Mouse (Mus musculus): Measurements from ENCODE around the gene Izumo1r.
A peak's percentile ranks its signal among the peaks of the same experiment; 100 is the strongest.

Gene Izumo1r

DNA sequence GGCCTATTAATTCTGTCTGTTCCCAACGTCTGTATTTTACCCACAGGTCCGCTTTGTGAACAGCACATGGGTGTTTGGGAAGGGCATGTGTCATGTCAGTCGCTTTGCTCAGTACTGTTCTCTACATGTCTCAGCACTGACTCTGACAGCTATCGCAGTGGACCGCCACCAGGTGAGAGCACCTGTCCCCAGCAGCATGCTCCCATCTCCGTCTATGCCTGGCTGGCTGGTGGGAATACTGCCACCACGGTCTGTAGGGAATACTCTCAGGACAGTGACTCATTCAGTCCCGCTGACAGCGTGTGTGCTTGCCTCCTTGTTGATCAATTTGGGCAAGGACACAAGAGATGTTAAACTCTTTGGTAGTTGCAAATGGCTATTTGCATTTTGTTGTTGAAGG lies 39.0 kb downstream of the Izumo1r start:
- DNase-seq: no peak

DNA sequence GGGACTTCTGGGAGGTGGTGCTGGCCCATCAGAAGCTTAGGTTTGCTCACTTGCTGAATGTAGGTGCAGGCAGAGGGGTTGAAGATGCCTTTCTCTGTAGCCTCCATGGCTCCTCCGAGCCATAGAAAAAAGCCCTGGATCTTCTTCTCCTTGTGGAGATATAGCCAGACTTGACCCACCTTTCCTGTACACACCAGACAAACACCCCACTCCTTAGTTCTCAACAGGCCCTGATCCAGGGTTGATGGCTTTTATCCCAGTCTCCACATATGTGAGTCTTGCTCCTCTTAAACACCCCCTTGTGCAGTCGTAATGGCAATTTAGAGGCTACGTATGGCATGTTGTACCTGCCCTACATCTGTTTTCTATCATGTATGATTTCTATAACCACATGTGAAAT lies 40.6 kb downstream of the Izumo1r start:
- DNase-seq: no peak

DNA sequence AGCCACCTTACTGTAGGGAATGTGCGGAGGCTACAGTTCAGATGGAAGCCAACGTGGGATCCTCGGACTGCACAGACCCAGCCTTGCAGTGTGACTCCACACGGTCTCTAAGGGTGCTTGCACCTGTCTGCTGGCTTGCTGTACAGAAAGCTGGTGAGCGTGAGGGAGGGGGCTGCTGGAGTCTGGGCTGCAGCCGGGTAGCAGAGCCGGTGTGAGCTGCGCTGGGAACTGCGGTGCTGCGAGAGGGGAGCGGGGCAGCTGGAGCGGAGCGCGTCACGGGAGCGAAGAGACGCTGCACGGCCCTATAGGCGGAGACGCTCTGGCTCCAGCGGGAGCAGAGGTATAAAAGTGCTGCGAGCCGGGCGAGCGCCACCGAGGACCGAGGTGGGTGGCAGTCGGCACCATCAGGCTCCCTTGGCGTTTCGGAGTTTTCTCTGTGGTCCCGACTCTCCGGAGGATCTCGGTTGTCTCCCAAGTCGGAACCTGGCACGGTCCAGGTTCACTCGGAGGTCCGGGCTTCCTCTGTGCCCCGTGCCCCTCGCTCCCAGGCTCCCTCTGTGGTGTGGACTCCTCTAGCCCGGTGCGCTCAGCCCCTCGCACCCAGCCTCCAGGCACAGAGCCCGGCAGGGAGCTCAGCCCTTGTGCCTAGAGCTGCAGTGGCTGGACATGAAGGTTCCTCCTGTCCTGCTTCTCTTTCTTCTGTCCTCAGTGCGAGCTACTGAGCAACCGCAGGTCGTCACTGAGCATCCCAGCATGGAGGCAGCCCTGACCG lies 43.7 kb downstream of the Izumo1r start, which contains the start of gene Gpr83:
Gpr83 (plus strand) TSS at position 343 of the 772 bp plus-strand sequence.
- DNase-seq: peak; percentile 76

DNA sequence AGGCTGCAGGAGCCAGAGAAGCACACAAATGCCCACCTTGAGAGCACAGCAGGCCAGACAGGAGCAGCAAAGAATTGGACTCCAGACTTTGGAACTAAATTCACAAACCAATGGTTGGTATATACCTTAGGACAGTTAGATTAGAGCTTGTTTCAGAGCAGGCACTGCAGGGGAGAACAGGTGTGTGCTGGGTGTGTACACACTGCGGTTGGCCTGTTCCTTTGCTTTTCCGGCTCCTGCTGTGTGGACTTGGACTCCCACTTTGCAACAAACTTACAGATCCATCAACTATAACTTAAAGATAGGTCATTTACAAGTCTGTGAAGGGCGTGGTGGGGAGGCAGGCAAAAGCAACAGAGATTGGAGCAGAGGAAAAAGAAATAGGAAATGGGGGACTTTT lies 45.0 kb downstream of the Izumo1r start:
- DNase-seq: no peak

DNA sequence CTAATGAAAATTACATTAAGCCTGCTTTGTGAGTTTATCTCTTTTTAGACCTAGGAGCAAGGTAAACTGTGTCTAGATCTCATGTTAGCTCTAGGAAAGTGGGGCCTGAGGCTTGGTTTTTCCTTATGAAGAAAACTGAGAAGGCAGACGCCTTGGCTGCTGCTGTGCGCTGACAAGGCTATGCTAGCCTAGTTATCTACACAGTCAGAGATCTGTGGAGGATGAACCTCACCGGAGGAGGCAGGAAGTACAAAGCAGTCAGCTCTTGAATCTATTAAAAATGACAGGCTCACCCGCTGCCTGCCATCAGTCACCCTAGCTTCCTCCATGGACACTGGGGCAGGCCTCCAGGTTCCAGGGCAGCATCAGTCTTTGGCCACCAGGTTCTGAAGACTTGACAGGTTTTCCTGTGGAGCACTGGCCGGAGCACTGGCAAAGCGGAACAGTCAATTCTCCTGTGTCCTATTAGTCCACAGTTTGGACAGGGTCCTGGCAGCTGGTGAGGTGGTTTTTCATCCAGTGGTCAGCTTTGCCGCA lies 45.5 kb downstream of the Izumo1r start:
- DNase-seq: no peak

DNA sequence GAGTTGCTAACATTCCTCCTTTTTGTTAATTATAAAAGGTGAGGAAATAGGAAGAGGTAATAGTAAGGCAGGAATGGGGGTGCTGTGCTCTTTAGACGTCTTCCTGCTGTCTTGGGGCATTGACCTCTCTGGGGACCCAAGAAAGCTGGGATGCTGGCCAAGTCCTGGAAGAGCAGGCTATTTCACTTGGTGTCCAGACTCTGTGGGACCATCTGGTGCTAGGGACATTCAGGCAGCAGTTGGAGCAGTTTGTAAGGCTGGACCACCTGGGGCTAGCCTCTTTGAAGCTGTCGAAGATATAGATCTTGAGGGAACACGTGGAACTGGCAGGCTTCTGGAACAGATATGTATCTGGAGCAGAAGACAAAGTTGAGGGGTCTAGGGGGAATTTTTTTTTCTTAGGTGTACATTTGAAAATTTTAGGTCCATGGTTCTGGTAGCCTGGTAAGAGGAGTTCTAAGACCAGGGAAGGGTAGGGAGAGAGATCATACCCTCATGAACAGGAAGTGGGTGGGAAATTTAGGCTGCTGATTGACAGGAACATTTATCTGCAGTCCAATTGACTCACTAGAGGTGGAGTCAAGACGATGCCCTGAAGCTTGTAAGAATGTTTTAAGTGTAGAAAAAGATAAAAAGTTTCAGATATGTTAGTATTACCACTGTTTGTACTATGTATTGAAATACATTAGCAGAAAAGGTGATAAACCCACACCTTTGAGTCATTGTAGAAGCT lies 46.7 kb downstream of the Izumo1r start:
- DNase-seq: no peak

DNA sequence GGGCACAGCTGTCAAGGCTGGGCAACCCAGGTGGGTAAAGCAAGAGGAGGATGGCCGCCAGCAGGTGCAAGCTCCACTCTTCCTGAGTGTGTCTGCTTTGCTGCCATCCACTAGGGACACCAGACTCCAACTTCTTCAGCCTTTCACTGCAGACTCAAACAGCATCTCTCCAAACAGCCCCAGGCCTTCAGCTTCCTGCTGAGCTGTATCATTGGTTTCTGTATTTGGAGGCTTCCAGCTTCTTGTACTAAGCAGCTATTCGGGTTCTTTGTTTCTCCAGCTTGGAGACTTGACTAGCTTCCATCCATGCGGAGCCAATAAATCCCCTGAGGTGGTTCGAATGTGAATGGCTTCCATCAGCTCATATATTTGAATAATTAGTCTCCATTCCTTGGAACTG lies 49.2 kb downstream of the Izumo1r start:
- DNase-seq: no peak

DNA sequence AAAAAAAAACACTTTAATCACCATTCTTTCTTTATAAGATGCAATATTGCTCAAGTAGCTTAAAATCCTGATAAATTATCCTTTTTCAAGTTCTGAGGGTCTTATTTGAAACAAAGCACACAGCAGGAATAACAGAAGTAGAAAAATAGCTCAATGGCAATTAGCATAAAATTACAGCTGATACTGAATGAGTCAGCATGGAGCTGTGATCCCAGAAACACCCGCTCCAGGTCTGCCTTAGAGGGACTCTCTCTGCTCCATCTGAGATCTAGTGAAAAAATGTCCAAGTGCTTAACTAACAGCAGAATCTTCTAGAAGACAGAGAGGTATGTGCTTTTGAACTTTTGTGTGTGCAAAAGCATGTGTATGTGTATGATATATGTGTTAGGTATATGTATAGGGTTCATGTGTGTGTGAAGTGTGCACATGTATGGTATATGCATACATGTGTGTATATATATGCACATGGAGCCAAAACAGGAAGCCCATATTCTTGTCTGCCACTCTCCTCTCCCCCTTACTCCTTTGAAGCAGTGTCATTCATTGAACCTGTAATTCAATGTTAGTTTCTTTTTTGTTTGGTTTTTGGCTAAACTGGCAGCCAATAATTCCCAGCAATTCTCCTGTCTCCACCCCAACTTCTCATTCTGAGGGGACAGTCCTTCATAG lies 55.3 kb downstream of the Izumo1r start:
- no peak for DNase-seq

DNA sequence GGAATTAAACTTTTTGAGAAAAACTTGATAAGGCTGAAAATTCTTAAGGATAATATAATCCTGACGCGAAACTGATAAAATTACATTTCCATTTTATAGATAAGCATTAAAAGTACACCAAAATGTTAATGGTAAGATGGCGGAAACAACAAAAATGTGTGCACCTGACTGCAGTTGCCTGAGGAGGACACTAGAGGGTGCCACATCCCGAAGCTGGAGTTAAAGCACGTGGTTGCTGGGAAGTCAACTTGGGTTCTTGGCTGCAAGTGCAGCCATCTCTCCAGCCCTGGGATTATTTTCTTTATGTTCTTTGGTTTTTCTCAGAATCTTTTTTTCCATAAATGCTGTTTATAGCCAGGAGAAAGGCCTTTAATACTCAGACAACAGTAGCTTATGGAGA lies 57.3 kb downstream of the Izumo1r start:
- peak; percentile 22 for DNase-seq

DNA sequence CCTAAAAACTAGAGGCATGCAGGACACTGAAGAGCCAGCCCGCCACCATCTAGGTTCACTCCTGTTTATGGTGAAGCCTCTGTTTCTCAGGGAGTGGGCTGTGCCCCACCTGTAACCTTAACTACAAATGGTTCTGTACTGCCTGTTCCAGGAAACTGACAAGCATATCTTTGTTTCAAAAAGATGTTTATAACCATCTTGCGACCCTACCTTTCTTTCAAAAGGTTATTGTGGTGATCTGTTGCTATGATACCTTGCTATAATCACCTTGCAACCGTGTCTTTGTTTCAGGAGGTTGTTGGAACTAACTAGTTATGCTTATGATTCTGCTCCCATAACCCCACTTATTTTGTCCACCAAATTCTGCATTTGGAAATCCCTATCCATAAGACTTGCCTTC lies 59.8 kb downstream of the Izumo1r start:
- DNase-seq: no peak

DNA sequence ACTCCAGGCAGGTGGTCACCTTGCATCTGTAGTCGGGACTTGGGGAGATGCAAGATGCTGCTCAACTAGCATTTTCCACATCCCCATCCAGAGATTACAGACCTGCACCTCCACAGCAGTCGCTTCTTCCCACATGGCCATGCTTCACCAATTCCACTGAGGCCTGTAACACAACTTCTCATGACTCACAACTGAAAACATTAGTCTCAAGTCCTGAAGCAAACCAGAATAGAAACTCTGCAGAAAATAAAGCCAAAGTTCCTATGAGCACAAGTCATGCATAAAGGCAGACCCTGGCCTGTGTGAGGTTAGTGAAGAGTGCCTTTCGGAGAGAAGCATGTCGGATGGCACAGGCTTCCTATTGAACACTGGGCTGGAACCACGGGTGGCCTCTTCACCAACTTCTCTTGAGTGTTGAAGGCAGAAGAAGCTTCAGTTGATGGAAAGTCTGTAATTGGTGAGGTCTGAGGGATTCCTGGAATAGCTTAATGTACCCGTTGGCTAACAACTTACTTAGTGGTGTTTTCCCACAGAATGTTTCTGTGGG lies 60.4 kb downstream of the Izumo1r start:
- no peak for DNase-seq

DNA sequence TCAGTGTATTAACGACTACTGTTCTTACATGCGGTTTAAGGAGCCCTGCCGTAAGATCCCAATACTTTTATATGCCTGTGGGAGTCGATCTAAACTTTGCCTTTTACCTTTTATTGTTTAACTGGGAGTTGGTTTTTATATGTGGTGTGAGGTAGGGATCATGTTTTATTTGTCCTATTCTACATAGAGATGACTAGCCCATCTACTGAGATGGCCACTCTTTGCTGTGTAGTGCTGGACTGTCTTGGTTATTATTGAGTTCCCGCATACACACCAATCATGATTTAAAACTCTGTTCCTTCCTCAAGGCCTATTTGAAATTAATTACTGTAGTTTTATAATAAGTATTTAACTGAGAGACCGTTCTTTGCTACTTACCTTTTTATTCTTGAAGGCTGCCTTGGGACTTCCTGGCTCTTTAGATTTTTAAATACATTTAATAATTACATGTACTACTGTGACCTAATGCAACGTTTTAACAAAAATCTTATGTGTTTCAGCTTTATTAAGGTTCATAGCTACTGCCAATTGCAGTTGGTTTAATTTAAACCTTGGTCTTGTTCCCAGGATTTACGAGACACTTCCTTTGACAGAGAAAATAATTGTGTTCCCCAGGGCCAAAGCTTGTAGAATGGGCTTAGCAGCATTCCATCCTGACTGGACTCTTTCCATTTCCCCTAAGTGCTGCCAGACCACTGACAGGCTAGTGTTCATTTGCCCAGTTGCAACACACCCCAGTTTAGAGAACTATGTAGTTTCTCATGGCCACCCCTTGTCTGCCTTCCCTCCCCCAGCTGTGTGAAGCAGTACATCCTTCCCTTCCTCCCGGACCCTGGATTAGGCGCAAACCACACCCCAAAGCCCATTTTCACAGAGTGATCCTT lies 61.6 kb downstream of the Izumo1r start:
- DNase-seq: no peak

DNA sequence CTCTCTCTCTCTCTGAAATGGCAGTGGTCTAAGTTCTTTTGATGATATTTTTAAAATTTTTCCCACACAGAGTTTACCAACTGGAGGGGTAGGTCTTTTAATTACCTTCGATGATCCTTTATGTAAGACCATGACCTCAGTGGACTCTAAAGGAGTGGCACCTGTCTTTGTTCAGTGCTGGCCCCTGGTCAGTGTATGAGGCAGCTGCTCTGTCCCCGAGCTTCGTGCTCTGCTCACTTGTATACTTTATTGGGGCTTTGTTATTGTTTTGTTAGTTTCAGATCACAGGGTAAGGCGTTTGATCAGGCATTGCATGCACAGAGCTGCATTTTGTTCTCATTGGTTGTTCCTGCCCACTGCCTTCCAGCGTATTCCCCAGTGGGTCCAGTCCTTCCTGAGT lies 63.8 kb downstream of the Izumo1r start:
- no peak for DNase-seq

DNA sequence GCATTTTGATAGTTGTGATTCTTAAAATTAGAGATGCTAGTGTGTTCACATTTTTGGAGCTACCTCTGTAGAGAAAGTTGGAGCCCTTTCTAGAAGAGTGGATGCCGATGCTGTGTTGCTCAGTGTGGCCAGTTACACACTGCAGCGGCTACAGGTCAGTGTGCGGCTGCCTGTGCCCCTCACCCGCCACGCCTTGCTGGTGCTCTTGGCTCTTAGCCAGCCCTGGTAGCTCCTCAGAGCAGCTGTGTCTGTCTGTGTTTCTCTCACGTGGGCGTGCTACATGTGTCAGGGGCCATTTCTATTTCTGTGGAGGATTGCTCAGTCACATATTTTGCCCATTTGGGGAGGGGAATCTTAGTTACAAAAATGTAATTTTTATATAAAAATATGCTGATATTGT lies 64.2 kb downstream of the Izumo1r start:
- DNase-seq: peak; percentile 77

Data from retina, postnatal 1 day (tissue).